Mouse (Mus musculus) neural tube, embryonic 10.5 days (tissue): ENCODE results near the gene 2010111I01Rik.
A peak's percentile ranks its signal among the peaks of the same experiment; 100 is the strongest.

Experiments used
- DNase-seq: peaks from one replicate; pipeline ENCODE4 v3.0.0-alpha.2; 2017; ENCODE audit warnings: low spot score; ENCODE audit errors: extremely low spot score

Gene 2010111I01Rik

DNA sequence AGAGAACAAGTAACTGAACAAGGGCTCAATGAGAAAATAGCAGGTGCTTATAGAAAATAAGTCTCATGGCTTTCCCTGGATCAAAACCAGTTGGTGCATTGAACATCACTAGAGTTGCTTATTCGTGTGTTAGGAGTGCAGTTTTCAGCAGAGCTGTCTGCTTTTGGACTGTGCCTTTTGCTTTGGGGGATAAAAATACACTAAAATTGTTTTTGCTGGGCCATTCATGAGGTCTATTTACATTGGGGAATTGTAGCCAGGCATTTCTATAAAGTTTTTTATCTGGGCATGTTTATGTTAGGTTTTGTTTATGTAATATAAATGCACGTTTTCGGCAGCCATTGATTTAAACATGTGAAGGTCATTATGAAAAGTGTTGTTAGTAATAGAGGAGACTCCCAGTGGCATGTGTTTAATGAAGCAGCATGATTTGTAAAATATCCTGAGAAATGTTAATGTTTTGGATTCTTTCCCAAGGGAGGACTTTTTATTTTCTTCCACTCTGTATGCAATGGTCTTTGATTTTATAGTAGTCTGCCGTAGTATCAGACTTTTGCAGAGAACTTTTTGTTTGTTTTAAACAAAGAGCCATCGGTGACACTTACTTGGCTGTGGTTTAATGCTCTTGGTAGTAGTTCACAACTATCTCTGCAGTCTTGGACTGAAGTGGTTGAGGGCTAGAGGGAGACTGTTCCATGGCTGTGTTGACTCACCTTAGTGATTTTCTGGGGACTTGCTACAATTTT, 146.8 kb downstream of the 2010111I01Rik start:
- DNase-seq, result no peak

DNA sequence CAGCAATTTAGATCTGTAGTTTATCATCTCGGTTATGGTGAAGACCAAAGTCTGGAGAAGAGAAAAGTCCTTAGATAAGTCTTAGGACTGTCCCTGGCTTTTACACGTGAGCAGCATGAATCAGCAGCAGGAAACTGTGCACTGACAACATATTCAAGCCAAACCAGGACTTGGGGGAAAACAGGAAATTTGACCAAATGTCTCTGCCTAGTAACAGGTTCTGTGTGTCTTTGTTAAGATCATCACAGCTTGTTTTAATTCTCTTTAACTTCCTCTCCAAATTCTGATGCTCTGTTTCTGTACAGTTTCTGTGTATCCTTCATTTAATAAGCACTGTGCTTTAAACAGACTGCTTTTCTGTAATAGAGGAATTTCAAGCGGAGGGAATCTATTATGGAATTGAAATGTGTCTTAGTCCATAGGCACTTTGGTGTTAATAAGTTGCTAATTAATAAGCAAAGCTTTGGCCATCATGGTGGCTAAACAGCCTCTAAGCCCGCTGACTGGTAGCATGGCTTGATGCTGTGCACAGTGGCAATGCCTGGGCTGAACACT, 147.4 kb downstream of the 2010111I01Rik start:
- DNase-seq, result no peak

DNA sequence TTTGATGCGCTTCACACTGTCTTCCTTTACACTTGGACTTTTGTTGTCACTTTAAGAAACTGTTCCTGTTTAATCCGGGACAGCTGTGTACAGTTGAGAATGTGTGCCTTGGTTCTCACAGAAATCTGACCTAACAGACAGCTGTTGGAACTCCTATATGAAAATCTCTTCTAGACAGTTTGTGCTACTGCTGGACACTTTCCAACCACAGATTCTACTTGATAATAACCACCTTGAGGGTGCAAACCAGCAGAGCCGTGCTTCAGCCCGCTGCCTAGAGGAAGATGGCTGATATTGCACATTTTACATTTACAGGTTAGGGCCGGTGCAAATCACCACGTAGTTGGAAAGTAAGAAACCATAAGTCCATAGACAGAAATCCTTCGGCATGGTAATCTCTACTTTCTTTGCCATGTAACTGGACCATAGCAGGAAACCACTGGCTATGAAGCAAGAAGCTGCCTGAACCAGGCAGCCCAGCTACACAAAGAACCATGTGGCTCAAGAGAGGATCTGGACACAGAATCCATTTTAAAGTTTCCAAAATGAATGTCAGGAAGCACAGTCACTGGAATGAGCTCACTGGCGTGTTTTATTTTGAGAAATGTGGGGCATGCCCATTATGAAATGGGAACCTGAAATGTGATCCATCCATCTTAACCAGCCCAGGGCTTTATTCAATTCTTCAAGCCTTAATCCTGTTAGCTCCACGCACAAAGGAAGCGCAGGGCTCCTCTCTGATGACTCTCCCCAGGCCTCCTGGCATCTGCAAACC, 148.1 kb downstream of the 2010111I01Rik start:
- peak; percentile 30 for DNase-seq

DNA sequence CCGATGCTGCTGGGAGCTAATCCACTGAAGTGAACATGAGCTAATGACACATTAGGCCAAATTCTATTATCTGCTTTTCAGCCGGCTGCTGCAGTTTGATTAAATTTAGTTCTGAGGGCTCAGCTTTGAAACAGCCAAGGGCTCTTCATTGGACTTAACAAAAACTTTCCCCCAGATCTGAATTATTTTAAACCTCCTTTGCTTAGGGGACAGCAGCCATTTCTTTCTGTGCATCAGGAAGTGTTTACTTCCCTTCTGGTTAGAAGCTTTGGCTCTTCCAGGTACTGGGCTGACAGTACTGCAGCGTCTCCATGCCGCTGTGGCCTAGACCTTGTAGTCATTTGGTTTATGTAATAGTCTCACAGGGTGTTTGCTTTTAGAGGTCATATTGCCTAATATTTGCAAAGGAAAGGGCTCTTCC, 149.2 kb downstream of the 2010111I01Rik start:
- no peak for DNase-seq

DNA sequence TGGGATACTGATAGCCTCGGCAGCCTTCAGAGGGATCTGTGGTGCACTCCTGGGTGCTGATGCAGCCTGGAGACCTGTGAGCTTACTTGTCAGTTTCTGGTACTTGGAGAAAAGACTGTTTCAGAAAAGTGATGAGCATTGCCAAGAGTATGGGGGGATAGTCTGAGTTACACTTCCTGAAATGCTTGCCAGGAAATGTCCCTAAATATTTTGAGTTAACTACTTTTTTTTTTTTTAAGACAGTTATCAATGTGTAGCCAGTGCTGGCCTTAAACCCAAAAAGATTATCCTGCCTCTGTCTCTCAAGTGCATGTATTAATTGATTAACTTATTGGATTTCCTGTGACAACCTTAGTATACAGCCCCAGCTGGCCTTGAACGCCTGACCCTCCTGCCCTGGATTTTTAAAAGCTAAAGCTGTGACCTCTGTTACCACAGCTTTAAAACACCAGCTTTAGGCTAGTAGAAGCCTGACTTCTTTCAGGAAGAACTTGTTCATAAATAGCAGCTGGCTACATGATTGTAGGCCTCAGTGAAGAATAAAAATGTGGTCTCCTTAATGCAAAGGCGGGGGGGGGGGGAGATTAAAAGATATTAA, 150.6 kb downstream of the 2010111I01Rik start:
- no peak for DNase-seq

DNA sequence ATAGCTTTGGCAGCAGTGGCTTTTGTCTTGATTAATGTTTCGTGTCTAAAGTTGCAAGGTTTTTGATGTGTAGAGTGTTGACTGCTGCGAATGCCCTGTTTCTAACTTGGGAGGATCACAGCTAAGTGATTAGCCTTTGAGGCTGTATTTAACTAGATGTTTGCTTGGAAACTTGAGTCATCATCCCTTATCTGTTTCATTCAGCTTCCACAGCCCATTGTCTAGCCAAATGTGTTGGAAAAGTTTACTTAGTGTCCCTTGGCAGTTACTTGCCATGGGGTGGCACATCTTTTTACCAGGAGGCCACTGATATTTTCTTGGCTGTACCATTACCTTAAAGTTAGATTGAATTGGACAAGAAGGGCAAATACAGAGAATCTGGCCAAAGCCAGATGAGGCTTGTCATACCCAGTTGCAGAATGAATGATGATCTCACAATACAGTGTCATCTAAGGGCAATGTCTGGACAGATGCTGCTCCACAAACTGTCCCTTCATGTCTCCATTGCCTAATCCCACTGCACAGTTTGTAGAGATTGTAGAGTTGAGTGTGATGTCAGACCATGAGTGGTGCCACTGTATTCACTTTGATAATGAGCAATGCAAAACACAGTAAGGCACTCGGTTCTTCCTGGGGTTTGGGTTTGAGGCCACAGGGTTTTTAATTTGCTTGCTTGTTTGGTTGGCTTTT, 152.9 kb downstream of the 2010111I01Rik start:
- DNase-seq, result no peak

DNA sequence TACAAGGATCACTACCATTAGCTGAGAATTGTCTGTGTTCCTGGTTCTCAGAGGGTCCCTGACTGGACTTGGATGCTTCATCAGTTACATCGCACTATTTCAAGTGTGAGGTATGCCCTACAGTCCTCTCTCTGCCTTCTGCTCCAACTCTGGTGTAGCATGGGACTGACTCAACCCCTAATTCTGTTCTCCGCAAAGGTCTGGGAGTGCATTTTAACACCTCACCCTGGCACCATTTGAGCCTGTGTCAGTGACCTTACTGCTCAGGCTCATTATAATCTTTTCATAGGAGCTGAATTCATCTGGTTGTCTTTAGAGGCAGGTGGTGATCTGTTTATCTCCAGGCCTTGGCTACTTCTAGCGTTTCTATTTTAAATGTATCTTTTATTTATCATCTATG, 154.0 kb downstream of the 2010111I01Rik start:
- DNase-seq, result no peak

DNA sequence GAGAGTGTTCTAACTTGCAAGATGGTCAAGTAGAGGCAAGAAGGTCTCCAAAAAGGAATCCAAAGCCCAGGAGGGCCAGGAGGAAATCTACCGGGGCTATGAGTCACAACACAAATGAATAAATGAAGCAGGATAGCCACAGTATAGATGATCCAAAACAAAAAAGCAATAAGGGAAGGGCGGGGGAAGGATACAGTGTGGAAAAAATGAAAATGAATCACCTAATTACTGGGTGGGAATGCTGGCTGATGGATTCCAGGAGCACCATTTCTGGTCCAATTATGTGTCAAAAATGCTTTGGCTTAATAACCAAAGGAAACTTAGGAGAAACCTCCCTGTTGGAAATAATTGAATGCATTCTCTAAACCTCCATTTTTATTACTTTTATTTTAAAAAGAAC, 155.6 kb downstream of the 2010111I01Rik start:
- DNase-seq, result no peak

DNA sequence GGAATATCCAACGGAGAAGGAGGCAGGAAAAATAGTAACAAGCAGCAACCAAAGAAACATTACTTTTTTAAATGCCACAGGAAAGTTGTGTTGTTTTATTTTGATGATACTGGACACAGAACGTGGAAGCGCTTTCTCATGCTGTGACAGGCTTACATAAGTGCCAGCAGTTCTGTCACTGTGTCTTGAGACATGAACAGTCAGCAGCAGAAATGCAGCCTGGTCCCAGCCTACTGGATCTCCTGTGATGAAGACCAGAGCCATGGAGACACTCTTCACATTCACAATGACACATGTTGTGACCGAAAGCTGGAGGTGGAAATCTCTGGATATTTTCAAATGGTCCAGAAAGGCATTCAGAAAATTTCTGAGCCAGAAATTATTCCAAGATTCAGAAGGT, 157.1 kb downstream of the 2010111I01Rik start:
- no peak for DNase-seq

DNA sequence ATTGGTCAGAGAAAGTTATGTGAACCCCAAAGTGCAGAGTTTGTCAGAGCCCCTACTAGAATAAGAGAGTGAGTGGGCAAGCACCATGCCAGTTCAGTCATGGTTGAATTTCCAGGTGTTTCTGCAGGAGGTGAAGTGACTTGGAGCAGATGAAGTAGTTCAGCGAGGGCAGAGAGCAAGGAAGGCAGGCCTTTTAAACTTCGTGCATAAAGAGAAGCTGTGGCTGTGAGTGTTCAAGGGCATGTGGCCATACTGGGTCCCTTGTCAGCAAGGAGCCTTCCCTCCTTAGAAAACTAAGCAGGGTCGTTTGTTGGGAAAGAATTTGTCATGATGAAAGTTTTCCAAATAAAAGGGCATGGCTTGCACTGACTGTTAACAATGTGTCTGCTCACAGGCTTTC, 161.5 kb downstream of the 2010111I01Rik start:
- DNase-seq, result no peak

DNA sequence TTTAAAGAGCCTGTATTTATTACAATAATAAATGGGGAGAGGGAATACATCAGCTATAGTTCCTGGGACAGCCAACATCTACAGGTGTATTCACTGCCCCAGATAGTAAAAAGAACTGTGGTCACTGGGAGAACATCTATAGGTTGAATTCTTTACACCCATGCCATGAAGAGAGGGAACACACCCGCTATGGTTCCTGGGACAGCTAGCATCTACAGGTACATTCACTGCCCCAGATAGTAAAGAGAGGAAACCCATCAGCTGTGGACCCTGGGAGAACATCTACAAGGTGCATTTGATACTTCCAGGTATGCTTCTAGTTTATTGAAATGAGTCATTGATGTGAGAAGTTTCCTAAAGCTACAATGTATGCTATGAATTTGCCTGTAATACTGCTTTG, 162.8 kb downstream of the 2010111I01Rik start:
- DNase-seq, result no peak

DNA sequence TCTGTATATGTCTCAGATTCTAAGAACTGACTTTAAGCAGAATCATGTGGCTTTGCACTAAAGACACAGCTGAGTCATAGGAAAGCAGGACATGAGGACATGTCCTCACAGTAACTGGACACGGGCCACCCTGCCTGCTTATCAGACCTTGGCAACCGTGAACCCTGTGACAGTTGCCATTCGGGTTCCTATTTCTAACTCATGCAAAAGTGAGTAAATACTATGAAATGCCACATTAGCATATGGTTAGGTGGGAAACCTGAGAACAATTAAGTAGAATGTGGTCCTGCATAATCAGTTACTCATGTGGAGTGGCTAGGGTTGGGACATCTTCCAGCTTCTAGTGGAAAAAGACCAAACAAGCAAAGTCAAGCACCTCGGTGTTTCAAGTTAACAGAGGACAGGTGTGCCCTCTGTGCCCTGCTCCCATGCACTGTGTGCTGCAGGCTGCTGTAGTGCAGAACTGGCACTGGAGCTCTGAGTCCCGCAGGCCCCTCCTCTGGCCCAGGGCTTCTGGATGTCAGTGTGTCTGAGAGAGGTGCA, 170.3 kb downstream of the 2010111I01Rik start:
- no peak for DNase-seq

DNA sequence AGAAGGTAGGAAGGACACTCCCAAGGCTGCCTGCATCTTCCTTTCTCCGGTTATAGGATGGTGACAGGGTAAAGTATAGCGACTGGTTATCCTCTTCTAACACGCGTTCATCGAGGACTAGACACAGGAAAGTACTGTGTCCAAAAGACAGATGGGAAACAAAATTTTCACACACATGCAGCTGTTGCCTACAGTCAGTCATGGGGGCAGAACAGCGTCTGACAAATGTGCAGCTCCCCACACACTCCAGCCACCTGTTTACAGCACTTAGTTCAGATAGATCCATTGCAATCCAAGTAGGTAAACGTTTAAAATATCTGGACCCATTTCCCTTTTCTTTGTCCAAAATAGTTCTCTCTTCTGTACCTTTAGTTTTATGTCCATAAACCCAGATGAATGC, 171.3 kb downstream of the 2010111I01Rik start:
- DNase-seq, result no peak

DNA sequence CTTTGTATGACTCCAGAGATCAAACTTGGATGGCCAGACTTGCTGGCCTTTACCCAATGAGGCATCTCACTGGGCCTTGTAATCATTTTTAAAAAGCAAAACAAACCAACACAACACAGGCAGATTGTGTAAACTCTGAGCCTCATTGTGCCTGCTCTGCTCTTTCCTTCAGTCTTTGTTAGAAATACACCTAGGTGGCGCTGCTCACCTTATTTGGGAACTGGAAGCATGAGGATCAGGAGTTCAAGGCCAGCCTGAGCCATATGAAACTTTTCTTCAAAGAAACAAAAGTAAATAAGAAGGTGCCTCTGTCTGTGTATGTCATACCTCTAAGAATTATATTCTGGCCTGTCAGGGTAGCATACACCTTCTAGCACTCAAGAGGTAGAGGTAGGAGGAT, 172.1 kb downstream of the 2010111I01Rik start:
- no peak for DNase-seq

DNA sequence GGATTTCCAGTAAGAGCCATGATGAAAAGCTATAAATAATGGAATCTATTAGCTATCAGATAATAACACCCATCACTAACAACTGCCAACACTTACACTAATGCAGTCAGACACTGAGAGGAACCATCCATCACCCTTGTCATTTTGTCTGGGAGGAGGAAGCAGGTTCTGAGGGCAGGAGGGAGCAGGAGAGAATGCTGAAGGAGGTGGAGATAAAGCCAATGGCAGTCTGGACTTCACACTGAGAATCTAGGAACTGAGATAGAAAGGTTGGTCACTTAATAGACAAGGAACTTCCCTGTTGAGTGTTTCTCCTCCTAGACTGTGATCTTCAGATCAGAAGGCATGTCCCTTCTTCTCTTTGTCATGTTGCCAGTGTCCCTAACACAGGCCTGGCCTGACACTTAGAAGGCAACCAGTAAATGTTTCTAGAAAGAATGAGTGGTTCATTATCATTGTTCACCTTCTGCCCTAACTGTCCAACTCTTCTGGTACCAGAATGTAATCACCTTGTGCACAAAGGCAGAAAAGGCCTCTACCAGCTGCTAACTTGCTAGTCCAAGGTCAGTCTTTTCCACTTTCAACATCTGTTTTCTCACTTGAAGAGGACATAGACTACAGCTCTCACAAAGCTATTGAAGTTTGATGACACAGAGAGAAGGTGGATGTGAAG, 173.8 kb downstream of the 2010111I01Rik start:
- DNase-seq, result no peak

DNA sequence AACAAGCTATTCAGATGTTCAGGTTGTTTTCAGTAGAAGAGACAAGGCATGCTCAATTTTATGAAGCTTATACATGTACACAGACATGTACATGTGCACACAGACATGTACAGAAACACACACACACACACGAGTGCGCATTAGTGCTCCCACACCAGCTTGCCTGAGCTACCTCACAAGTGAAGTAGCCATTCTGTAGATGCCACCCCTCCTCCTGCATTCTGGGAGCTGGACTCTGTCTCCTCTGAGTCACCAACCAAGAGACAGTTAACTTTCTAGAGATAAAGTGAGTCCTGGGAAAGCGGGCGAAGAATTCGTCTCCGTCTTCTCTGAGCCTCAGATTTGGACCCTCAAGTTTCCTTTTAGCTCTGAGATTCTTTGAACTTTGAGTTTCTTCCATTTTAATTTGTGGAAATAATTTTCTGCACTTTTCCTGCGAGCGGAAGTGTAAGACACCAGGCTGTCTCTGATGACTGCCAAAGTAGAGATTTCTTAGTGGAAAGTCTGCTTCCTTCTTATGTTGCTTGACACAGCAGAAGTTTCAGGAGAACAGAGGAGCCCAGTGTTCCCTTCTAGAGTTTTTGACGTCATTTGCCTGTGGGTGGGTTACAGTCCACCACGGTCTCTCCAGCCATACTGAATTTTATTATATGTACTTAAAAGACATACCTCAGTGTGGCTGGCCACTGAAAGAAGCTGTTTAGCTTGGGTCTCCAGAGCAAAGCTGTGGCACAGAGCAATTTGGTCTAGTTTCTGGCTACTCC, 175.0 kb downstream of the 2010111I01Rik start:
- no peak for DNase-seq

DNA sequence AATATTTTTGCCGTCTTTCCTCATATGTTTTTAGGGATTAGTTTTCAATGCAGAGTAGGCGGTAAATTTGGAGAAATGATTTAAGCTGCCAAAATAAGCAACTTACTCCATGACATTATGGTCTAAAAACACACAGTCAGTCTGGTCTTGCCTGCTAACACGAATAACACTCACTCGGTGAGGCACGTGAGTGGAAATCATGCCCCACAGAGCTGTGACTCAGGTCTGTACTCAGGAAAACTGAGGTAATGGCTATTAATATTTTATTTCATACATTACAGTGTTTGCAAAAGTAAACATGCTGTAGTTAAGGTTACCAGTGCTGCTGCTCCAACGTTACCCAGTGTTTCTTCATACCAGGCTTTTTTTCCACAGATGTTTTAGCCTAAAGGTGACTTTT, 176.1 kb downstream of the 2010111I01Rik start:
- no peak for DNase-seq

DNA sequence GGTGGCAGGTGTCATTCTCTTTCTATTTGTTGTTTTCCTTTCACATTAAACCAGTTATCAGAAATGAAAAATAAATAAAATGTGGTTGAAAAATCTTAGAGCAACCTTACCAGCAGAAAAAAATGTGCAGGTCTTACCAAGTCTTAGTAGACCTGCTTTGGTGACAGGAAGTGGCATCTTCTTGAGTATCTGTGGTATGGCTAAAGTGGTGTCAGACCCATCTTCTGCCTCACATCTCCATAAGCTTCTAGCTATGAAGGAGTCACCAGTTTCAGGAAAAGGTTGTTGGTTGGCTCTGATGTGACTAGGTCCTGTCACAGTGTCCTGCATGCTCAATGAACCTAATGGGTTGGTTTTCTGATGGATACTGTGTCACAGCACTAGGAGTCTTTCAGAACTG, 176.6 kb downstream of the 2010111I01Rik start:
- no peak for DNase-seq

DNA sequence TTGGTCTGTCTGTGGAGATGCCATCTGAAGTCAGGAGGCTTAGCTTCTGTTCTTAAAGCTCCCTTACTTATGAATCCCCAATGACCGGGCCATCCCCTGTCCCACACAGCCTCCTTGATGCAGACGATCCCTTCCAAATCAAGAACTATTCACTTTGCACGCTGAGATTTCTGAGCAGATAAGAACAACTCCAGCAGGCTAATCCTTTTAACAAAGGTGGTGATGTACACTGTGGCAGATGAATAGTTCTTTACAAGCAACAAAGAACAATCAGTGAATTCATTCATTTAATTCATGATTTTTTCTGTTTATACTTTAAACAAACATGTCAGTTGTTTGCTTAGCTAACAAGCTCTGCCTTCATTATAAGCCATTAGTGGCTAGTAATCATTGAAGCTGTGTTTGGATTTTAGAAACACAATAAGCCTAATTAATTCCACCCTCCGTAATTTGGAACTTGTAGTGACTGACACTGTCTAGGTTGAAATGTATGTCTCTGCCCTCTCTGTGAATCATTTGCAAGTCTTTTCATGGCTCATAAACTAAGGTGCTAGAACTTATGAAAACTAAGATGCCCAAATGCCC, 182.0 kb downstream of the 2010111I01Rik start:
- no peak for DNase-seq

DNA sequence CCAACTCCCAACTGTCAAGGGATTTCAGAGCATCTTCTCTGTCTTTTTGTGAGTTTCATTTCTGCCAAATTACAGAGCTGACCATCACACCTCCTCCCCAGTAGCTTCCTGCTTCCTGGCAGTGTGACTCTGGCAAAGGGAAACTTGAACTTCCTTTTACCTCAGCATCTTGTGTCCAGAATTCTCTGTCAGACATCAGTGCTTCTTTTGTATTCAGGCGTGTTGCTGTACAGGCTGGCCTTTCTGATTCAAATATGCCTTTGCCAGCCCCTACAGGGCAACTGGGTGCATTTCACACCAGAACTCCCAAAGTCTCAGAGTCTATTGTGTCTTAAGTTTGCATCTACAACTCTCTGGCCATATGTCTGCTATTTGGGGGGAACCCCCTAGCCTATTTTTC, 183.5 kb downstream of the 2010111I01Rik start:
- DNase-seq, result no peak
